Comparison of ENCODE assay signal across 8 mouse cellular contexts in the genomic region with DNA sequence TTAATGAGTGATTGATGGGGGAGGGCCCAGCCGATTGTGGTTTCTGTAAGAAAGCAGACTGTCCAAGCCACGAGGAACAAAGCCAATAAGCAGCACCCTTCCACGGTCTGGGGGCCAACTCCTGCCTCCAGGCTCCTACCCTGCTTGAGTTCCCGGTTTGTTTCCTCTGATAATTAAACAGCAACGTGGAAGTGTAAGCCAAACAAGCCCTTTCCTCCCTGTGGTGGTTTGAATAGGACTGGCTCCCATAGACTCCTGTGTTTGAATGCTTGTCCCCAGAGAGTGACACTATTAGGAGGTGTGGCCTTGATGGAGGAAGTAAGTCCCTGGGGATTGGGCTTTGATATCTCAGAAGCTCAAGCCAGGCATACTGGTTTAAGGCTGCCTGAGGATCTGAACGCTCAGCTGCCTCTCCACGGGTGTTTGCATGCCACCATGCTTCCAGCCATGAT. TPM values are rescaled to one million over a fixed set of nuclear protein-coding genes. Genes with fewer than 3 reads are reported as not detected.
DNase-seq lines count a peak whose midpoint lies in the region; ATAC-seq lines count a peak whose summit lies in the region.

No protein-coding gene starts in this region.

- H3K9ac ChIP-seq in liver, embryonic 13.5 days = no peak overlapping the region

- ATAC-seq in liver, embryonic 13.5 days (ENCODE audit: low read depth) = no peak

- no peaks in the 10 kb centered on the region for H3K9me3 ChIP-seq in liver, embryonic 13.5 days (replicated peaks)

- no peaks in the 10 kb centered on the region for H3K36me3 ChIP-seq in liver, embryonic 13.5 days

- 9% methylated on average over 7 of the region's 7 CpGs for WGBS in liver, embryonic 13.5 days (ENCODE audit: insufficient replicate concordance)

- DNase-seq in heart, adult 11 months = peak; percentile 96
- no peak for DNase-seq in heart, postnatal 25 days (ENCODE audit: low spot score)
- peak; percentile 62 for DNase-seq in 3134 (ENCODE audit: extremely low read depth, insufficient read length, low spot score)
- DNase-seq in embryo, embryonic 10 days (ENCODE audit: low spot score) = peak; percentile 59
- DNase-seq in liver, embryonic 13.5 days = no peak
- no peak for DNase-seq in left cerebral cortex, adult 8-10 months (ENCODE audit: low spot score in 2 of 2)
- DNase-seq in gastrocnemius, adult 18-20 months (ENCODE audit: low spot score) = no peak
- no peak for DNase-seq in layer of hippocampus, adult 9-11 months

- no peak overlapping the region for H3K4me3 ChIP-seq in liver, embryonic 13.5 days (replicated peaks)

- H3K27me3 ChIP-seq in liver, embryonic 13.5 days = no peaks in the 10 kb centered on the region

- intact Hi-C loops in heart, postnatal 25 days (cut with DNase I) = loop anchor here (5.0 kb wide), 1 partner anchor 102 kb away; no protein-coding TSS in a partner anchor

- peak overlapping the region; percentile 53; the same call in 1 of the 2 replicates for H3K27ac ChIP-seq in liver, embryonic 13.5 days

- peak overlapping the region; percentile 23; the same call in 1 of the 2 replicates for H3K4me2 ChIP-seq in liver, embryonic 13.5 days

- peaks cover 41% of the 10 kb centered on the region for H3K4me1 ChIP-seq in liver, embryonic 13.5 days (replicated peaks)

RNA-seq across cellular contexts. Expression of a gene that starts 1.6 kb away (rescaled TPM):
- total RNA-seq in heart, postnatal 25 days (2021) = 10 to 100 TPM in 1 of 2 experiments, 1 to 10 TPM in 1; 8.7 to 11.7 TPM
- polyA plus RNA-seq in liver, embryonic 13.5 days (2015; fragmentation: Nextera tagmentation; extraction: Ambion mirVana) = 7.0 and 9.1 TPM in 2 replicates
- 10 to 100 TPM; 12.5 to 14.4 (median 13.8) TPM for total RNA-seq in left cerebral cortex, adult 8-10 months (2022)
- total RNA-seq in gastrocnemius, adult 18-20 months (2021) = 10 to 100 TPM in 1 of 2 experiments, 1 to 10 TPM in 1; 9.3 to 10.7 TPM

Comparison
In these comparisons a context has a peak if more than half of its experiments do, and no peak if none do; other contexts are left out.
1. DNase-seq: peak in heart, adult 11 months (single experiment), 3134 (single experiment) and embryo, embryonic 10 days (single experiment); none in heart, postnatal 25 days (single experiment), liver, embryonic 13.5 days (single experiment), left cerebral cortex, adult 8-10 months (0 of 2), gastrocnemius, adult 18-20 months (single experiment) and layer of hippocampus, adult 9-11 months (single experiment).